Mouse (Mus musculus) spleen, adult 2 months (tissue): Measurements from ENCODE around the gene Icam1.

ENCODE experiments used
- CTCF ChIP-seq: fragments of 200-500 bp; IDR thresholded peaks from 2 replicates; pipeline ENCODE4 v1.5.1; 2011; ENCODE audit warnings: mild to moderate bottlenecking, inconsistent platforms; ENCODE audit not compliant: insufficient read depth, insufficient read length, insufficient replicate concordance; ENCODE audit errors: extremely low read depth
- POLR2A ChIP-seq: fragments of 200-500 bp; IDR thresholded peaks from 2 replicates; pipeline ENCODE4 v1.6.1; 2011; ENCODE audit warnings: low read depth, low read length, inconsistent platforms

DNA sequence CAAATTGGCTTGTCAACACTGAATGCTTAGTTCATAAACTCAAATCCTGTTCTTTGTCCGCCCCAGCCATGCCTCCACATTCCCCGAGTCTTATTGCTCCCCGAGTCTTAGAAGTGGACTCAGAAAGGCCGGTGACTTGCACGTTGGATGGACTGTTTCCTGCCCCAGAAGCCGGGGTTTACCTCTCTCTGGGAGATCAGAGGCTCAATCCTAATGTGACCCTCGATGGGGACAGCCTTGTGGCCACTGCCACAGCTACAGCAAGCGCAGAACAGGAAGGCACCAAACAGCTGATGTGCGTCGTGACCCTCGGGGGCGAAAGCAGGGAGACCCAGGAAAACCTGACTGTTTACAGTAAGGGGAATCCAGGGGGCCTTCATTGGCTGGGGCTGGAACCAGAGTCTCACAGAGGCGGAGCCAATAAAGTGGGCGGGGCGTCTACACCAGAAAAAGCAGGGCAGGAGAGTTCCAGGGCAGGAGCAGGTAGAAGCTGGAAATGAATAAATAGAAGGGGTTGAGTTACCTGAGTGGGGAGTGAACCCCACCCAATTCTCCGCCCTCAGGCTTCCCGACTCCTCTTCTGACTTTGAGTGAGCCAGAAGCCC, 18.8 kb downstream of the Icam1 start:
- TF ChIP-seq POLR2A, result no peak
- TF ChIP-seq CTCF, result no peak
